Mouse (Mus musculus) heart, adult 11 months (tissue): ENCODE data around the gene Tmem59.

ENCODE experiments used
- DNase-seq: peaks from one replicate; pipeline ENCODE4 v3.0.0; 2022

Tmem59 gene

DNA sequence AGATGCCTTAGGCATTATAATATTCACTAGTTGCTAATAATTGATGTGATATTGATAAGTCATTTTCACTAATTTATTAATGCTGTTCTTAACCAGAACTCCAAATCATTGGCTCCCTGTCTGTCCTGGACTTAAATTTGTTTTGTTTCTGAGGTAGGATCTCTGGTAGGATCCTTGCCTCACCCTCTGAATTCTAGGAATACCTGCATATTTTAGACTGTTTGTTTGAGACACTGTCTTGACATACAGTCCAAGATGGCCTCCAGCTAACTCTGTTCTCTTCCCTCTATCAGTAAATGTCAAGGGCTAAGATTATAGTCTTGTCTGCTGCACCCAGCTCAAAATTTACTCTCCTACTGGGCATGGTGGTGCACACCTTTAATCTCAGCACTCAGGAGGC is 2.5 kb downstream of the Tmem59 start:
- peak; percentile 45 for DNase-seq

DNA sequence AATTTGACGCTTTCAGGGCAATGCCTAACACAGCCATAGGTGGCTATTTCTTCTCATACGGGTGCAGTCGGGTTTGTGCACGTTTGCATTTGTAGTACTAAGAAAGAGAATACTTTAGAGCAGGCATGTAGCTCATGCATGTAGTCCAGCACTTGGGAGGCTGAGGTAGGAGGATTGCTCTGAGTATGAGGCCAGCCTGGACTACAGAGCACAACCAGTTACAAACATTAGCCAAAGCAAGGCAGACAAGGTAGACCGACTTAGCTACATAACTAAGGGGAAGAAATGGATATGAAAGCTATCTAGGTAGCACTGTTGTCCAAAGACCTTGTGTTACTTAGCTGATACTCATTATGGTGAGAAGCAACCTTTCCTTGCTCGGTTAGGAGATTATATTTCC is 3.7 kb downstream of the Tmem59 start:
- peak; percentile 58 for DNase-seq

DNA sequence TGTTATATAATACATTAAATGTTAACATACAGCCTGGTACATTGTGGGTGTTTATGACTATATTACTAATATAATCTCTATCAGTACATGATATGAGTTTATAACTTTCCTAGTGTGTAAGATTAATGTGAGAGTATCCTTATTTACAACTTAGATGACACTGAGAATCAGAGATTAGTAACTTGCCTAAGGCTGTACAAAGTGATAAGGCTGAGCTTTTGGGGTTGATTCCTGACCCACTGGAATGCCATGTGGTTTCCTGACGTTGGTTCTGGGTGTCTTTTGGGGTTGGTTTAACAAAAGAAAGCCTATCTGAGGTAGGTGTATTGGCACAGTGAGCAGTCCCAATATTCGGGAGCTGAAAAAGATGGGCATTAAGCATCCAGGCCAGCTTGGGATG is 4.6 kb downstream of the Tmem59 start:
- DNase-seq, result no peak

DNA sequence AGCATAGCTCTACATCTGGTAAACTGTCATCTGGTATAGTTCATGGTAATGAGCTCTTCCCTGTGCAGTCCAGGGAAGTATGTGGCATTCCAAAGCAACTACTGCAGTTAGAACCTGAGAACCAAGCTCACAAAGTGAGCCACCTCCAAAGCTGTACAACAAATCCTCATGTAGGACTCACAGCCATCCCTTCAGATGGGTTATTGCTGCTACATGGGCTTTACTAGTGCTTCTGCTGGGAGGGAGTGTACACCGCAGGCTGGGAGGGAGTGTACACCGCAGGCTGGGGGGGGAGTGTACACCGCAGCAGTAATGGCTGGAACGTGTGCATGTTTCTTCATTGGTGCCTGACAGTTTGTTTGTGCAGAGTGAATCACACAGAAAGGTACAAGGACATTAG is 5.0 kb downstream of the Tmem59 start:
- peak; percentile 70 for DNase-seq

DNA sequence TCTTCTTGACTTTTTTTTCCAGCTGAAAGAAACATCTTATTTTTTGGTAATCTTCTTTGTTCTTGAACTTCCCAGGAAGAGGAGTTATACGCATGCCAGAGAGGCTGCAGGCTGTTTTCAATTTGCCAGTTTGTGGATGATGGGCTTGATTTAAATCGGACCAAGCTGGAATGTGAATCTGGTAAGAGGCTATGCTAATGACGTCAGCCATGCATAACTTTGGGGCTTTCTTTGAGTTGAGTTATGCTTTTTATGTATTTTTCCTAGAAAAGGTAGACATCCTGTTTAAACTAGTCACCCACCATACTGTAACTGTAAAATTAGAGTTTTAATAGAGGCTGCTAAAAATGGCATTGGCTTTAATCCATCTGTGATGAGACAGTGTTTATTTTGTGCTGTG is 7.5 kb downstream of the Tmem59 start:
- DNase-seq, result peak; percentile 19

DNA sequence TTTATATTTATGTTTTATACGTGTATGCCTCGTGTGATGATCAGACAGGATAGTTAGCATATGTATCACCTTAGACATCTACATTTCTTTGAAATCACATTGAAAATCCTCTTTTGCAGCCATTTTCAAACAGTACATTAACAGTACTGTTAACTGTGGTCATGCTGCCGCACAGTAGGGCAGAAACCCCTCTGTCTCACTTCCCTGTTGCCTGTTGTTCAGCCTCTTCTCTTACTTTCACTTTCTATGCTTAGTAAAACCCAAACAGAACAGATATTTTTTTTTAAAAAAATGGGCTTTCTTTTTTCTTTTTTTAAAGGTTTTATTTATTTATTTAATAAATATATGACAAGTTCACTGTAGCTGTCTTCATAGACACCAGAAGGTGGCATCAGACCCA is 15.6 kb downstream of the Tmem59 start:
- DNase-seq, result peak; percentile 16

DNA sequence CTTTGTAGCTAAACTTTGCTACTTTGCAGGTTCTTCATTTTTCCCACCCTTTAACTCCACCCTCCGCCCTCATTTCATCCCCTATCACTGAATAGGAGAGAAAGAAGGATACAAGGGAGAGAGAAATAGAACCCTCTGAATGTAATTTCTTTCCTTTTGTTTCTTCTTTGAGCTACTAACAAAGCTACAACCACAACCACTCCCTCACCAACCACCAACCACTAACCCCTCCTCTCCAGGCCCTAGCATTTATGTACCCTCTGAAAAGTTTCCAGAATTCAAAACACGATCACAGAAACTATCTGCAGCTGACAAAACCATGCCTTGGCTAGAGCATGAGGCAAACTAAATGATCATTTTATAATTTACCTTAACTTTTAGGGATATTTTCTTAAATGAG is 18.3 kb downstream of the Tmem59 start:
- peak; percentile 9 for DNase-seq

DNA sequence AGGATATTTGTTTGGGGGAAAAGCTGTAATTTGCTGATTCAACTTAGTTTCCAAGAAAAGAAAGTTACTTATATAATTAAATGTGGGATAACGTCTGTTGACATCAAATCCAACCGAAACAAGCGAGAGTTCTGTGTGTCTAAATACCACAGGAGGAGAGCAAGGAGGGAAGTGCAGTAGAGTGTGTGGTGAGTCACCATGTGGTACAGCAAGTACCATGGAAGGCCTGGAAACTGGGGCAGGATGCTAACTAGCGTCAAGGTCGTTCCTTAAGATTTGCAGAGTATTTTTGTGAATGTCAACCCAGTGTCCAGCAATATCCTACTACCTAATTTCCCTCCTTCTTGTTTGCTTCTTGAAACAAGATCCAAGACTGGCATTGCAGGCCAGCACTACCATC is 19.9 kb downstream of the Tmem59 start:
- DNase-seq, result peak; percentile 33

DNA sequence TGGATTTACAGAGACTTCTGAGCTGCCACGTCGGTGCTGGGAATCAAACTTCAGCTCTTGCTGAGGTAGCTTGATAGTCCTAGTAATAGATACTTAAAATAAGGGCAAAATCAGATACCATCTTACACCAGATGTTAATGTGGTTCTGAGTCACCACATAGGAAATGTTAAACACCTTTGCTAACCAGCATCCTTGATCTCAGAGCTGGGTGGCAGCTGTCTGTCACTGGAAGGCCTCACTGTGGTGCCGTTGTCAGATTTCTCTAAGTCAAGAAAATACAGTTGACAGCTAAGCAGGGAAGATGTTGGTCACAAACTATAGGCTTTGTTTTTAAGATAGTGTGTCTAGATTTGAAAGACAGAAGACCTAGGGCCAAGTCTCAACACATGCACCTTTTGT is 23.6 kb downstream of the Tmem59 start:
- DNase-seq, result peak; percentile 53

DNA sequence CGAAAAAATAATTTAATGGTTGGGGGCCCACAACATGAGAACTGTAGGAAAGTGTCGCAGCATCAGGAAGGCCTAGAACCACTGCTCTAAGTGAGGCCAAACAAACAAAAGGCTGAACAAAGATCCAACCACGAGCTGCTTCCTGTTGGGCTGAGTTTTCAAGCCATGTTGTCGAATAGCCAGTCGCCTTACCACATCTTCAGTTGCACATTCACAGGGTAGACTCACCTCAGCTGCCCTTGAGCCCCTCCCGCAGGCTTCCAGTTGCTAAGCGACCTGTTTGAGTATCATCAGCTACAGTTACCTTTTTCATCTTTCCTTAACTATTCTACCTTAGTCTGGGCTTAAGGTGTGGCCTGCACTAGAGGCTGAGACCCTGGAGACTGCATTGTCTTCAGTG is 24.8 kb downstream of the Tmem59 start:
- DNase-seq, result peak; percentile 70

DNA sequence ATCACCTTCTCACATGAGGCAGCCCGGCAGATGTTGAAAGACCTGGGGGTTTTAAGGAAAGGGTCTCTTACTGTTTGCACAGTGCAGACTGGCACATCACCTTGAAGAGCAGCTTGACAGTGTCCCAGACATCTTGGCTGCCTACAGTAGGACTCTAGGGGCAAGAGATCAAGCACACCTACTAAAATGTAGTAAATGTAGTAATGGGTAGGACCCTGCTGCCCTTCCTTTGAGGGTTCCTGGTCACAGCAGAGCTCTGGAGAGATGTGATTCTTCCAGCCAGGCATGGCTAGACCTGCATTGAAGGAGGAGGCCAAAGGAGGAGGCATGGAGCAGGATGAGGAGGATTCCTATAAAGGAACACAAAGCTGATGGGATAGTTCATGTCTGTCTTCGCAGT is 28.8 kb downstream of the Tmem59 start:
- peak; percentile 68 for DNase-seq

DNA sequence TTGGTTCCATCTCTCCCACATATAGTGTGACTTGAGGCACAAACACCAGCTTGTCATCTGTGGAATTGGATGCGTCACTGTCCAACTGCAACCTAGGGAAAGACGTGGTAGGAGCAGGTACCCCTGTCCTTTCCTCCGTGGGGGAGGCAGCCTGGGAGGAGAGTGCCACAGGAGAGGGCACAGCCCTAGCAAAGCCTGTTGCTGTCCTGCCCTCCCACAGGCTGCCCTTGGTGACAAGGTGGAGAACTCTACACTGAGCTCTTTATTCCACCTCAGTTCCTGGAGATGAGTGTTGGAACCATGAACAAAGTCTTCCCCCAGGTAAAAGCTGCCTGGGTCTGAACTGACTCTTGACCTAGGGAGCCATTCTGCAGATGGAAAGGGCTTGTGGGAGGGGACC is 30.7 kb downstream of the Tmem59 start, which contains the start of gene Ldlrad1:
Gene Ldlrad1 (plus strand): TSS at position 301 of the 400 bp plus-strand sequence.
- no peak for DNase-seq

DNA sequence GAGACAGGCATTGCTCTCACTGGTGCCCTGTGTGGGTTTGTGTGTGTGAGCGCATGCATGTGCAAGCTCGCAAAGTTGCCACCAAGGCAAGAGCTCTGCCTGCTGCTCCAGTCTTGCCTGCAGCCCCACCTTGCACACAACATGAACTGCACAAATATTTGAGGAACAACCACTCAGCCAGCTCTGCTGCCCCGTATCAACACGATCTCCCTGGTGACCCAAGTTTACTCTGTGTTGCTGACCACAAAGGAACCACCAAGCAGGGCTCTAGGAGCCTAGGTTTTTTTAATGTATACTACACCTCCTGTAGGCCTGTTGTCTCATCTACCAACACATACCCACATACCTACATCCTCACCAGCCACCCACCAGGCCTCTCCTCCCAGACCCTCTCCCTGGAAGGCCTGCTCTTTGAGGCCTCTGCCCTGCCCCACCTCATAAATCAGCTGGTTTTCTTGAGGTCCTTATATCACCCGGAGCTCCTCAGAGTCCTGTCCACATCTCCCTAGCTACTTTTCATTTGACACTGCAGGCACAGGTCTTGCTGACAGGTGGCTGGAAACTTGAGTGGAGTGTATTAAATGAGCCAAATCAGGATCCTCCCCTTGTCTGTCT is 32.4 kb downstream of the Tmem59 start:
- DNase-seq, result no peak

DNA sequence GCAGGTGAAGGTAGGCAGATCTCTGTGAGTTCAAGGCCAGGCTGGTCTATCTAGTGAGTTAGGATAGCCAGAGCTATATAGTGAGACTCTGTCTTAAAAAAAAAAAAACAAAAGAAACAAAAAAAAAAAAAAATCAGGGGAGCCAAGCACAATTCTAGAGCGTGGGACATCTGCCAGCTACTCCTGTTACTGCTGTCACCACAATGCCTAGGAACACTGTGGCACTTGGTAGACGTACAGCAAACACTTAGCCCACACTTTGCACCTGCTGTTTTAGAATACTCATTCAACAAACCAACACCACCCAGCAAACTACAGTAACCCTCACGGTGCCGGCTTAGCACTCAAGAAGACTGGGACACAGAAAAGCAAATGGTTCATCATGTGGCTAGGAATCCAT is 33.3 kb downstream of the Tmem59 start:
- DNase-seq, result no peak

DNA sequence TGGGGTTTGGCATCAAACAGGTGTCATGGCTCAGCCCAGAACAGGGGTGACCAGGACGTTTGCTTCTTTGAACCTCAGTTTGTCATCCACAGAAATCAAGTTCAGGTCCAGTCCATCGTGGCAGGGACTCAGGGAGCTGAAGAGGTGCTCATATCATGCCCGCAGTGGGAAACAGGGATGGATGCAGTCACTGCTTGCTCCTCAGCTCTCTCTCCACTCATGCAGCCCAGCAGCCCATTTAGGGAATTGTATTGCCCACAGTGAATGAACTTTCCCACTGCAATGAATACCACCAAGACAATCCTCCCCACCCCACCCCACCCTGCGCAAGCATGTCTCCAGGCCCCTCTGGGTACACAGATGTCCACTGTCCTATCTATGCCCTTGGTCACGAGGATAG is 33.7 kb downstream of the Tmem59 start:
- DNase-seq, result peak; percentile 58

DNA sequence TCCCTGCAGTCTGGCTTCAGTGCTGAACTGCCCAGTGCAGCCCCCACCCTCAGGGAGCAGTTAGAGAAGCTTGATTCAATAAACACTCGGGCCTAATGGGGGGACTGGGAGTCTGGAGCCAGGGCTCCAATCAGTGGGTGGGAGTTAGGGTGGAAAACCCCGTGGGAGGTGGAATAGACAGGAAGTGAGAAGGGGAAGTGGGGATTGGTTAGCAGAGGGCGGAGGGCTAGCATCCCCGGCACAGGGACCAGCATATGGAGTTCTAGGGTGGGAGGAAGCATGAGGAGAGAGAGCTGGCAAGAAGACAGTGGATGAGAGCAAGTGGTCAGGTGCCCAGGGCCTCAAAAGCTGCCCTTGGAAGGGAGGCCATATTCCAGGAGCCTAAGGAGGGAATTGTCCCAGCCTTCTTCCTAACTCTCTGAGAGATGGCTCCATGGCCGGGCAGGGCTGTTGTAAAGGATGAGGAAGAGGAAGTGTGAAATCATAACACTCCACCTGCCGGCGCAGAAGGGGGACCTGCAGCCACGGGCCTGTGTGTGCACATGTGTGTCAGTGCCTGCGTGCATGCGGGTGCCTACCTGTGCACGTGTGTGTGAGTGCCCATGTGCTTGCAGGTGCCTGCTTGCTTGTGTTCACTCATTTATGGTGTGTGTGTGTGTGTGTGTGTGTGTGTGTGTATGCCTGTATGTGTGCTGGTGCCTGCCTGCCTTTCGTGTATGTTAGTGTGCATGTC is 35.2 kb downstream of the Tmem59 start:
- DNase-seq, result peak; percentile 86

DNA sequence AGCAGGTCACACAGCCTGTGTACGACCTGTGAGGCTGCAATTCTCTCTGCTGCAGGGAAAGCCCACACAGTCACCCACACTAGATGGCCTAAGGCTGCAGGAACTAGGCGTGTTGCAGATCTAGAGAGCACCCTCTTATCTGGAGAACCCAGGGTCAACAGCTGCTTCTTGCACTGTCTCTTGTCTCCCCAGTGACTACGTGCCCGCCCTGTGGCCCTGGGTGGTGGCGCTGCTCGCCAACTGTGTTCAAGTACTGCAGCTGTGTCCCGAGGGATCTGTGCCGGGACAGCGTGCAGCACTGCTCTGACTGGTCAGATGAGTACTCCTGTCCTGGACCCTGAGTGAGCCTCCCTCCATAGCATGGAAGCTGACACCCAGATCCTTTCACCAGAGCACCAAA is 39.4 kb downstream of the Tmem59 start:
- peak; percentile 85 for DNase-seq

DNA sequence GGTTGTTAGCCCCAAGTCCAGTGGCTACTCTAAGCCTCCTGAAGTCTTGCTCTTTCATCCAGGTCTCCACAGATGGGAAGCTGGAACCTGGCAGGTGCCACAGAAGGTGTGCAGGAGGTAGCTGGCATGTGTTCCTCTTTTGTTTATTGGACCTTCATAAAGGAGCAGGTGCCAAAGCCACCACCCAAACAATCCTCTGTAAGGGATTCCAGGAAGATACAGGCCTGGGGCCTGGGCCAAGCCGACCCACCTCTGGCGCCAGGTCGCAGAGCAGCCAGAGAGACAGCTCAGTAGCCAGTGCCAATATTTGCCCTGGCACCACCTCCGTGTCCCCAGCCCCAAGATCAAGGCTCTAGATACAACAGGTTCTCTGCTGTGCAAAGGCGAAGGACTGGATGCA is 43.3 kb downstream of the Tmem59 start:
- DNase-seq, result no peak

DNA sequence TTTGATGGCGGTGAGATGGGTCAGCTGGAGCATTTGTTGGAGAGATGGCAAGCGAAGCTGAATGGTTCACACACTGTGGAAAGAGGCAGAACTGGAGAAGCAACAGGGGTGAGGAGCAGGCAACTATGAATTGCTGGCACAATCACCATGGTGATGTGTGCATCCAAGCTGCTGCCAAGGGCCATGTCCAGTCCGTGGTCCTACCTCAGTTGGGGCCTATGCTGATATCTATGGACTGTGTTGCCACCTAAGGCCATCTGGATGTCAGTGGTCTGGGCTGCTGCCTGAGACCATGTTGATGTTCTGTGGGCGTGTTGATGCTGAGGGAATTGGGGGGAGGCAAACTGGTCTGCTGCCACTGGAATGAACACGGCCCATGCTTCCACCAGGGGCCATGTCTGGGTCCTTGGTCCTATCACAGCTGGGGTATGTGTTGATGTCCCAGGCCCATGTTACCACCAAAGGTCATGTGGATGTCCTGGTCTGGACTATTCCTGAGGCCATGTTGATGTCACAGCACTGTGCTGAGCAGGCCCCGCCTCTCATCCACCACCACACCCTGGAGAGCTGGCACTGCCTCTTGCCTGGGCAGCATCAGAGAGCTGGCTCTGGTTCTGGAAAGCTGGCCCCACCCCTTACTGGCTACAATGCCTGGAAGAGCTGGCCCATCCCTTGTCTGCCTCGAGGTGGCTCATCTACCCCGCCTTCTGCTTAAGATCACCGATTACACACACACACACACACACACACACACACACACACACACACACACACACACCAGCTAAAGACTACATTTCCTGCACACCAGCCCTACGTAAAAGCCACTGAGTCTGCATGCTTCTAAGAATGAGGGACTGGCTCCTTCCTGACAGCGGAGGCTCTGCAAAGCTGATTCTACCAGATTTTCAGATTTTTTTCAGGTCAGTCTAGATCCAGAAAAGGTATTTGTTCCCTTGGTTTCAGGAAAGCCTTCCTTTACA is 45.3 kb downstream of the Tmem59 start:
- peak; percentile 97 for DNase-seq

DNA sequence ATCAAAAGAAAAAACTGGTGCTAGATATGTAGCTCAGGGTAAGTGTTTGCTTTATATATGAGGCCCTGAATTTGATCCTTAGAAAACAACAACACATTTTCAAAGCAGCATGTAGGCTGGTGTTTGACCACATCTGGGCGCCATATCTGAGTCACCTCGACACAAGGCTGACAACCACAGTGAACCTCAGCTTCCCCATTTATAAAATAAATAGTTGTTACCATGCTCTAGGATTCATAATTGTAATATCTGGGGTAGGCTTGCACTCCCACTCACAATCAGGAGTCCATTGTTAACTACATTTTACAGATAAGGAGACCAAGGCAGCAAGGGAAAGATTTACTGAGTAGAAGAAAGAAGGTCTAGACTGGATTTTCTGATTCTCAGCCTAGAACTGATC is 48.1 kb downstream of the Tmem59 start:
- DNase-seq, result peak; percentile 3

DNA sequence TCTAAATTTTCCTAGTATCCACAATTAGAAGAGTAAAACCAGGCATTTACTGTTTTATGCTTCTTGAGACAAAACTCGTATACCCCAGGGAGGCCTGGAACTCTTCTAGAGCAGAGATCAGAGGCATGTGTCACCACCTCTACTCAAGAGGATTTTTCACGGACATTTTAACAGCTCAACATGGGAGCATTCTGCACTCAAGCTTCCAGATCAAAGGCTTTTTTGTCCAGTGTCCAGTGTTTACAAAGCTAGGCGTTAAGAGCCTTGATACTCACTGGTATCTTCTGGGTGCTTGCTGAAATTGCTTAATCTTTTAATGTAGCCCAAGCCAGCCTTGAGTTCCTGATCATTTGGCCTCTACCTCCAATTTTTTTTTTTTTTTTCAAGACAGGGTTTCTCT is 54.0 kb downstream of the Tmem59 start:
- DNase-seq, result peak; percentile 57

DNA sequence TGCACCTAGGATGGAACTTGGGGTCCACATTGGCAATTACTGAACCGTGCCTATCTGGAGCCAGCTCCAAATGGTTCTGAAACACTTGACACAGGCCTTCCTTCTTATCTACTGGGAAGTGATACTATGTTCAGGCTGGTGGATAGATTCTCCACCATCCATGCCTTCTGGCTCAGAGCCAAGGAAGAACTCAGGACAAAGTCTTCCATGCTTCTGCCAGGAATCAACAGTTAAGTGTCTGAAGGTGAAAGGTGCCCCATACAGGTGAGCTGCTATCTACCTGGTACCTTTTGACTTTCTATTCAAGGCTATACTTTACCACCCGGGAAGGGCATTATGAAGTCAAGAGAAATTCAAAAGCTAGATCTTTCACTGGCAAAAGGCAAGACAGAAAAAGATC is 60.1 kb downstream of the Tmem59 start:
- DNase-seq, result peak; percentile 39

DNA sequence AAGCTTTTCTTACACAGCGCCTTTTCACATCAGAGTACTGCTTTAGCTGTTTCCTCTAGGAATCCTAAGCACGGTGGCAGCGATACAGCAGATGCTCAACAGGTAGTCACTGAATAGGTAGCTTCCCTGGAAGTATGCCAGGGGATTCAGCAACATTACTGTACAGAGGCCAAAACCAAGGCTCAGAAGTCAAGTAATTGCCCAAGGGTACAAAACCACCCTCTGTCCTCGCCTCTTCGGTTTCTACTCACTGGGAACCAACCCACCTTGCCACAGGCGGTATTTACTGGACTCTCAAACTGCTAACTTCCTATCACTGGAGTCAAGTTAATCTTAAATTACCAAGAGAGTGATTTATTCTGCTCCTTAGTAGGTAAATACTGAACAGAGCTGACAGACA is 62.0 kb downstream of the Tmem59 start:
- DNase-seq, result peak; percentile 70
